Mouse (Mus musculus): ENCODE data around the gene E330009J07Rik. TPM values are rescaled to one million over a fixed set of nuclear protein-coding genes. Genes with fewer than 3 reads are reported as not detected.

E330009J07Rik gene
- polyA plus RNA-seq, 1 experiment from 2014 or later: 13.1 TPM

DNA sequence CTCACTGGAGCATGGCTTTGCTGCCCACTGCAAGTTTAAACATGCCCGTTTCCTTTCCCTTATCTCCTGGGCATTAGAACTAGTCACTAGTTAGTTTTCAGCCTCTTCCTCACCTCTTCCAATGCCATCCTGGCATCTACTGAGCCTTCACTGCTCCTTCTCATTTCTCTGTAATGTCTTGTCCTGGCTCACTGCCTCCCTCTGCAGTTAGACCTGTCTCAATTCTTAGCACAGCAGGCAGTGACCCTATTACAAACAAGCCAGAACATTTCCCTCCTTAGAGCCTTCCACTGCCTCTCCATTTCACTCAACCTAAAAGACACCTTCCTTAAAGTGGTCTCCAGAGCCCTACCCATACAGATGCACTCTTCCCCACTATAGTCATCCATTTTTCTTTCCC, 45.0 kb downstream of the E330009J07Rik start:
- no peaks in the 10 kb centered on the region; the same call in 1 of the 2 replicates for H3K36me3 ChIP-seq (ENCODE audit: control insufficient read depth, insufficient read depth, low read length)
- no peak overlapping the region for H3K4me3 ChIP-seq (ENCODE audit: low read depth, low read length)
- H3K4me2 ChIP-seq: no peak overlapping the region
- no peak for ATAC-seq (ENCODE audit: low FRiP score)
- WGBS: 86% methylated on average over 1 of the region's 1 CpGs
- no peaks in the 10 kb centered on the region for H3K9me3 ChIP-seq (ENCODE audit: control insufficient read depth, low read length)
- no peaks in the 10 kb centered on the region for H3K4me1 ChIP-seq (ENCODE audit: control insufficient read depth, insufficient read depth, low read length)
- DNase-seq (ENCODE audit: low spot score, missing footprints): no peak
- no peak overlapping the region for H3K27ac ChIP-seq (ENCODE audit: low read depth, low read length)
- H3K9ac ChIP-seq (ENCODE audit: low read length): no peak overlapping the region
- no peaks in the 10 kb centered on the region for H3K27me3 ChIP-seq (ENCODE audit: control insufficient read depth, insufficient read depth, low read length)

DNA sequence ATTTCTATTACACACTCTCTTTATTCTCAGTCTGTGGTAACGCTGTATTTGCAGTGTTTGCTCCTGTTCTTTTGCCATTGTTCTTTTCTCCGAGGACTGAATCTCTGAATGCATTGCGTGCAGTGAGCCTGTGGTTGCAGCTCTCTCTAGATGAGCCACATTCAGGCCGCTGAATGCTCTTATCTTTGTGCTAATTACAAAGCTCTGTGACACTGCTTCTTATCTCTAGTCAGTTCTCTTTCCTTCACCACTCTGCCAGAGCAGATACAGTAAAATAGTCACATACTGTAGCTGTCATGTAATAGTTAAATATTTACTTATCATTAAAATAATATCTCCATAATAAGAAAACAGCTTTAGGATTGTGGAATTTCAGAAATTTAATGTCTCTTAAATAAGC, 47.3 kb downstream of the E330009J07Rik start:
- Histone ChIP-seq H3K27me3 (ENCODE audit: control insufficient read depth, insufficient read depth, low read length) (no peaks in the 10 kb centered on the region), H3K9ac (ENCODE audit: low read length) (no peak overlapping the region), H3K36me3 (ENCODE audit: control insufficient read depth, insufficient read depth, low read length) (no peaks in the 10 kb centered on the region; the same call in 1 of the 2 replicates), H3K4me1 (ENCODE audit: control insufficient read depth, insufficient read depth, low read length) (no peaks in the 10 kb centered on the region), H3K9me3 (ENCODE audit: control insufficient read depth, low read length) (no peaks in the 10 kb centered on the region), H3K4me3 (ENCODE audit: low read depth, low read length) (no peak overlapping the region), H3K4me2 (no peak overlapping the region), H3K27ac (ENCODE audit: low read depth, low read length) (no peak overlapping the region)
- WGBS: 73% methylated on average over 4 of the region's 4 CpGs
- no peak for DNase-seq (ENCODE audit: low spot score, missing footprints)
- no peak for ATAC-seq (ENCODE audit: low FRiP score)

DNA sequence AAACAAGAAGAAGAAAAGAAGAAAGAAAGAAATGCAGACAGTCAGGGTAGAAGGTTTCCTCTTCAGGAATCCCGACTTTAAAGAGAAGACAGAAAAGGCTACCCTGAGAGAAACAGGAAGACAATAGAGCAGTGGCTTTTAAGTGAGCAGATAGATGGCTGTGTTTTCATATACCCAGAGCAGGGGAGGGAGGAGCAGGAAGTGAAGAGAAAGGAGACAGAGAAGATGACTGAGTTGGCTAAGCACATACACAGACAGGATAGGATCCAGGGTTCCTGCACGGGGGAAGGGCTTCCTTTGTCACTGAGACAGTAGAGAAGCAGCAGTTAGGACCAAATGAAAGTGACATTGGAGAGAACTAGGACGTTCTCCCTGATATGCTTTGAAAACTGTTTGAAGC, 50.3 kb downstream of the E330009J07Rik start:
- Histone ChIP-seq H3K27me3 (ENCODE audit: control insufficient read depth, insufficient read depth, low read length) (no peaks in the 10 kb centered on the region), H3K4me1 (ENCODE audit: control insufficient read depth, insufficient read depth, low read length) (no peaks in the 10 kb centered on the region), H3K36me3 (ENCODE audit: control insufficient read depth, insufficient read depth, low read length) (peaks cover 2% of the 10 kb centered on the region; the same call in 1 of the 2 replicates), H3K27ac (ENCODE audit: low read depth, low read length) (no peak overlapping the region), H3K9me3 (ENCODE audit: control insufficient read depth, low read length) (no peaks in the 10 kb centered on the region), H3K4me3 (ENCODE audit: low read depth, low read length) (no peak overlapping the region), H3K9ac (ENCODE audit: low read length) (no peak overlapping the region), H3K4me2 (no peak overlapping the region)
- ATAC-seq (ENCODE audit: low FRiP score): no peak
- DNase-seq (ENCODE audit: low spot score, missing footprints): no peak
- WGBS: 63% methylated on average over 3 of the region's 3 CpGs

DNA sequence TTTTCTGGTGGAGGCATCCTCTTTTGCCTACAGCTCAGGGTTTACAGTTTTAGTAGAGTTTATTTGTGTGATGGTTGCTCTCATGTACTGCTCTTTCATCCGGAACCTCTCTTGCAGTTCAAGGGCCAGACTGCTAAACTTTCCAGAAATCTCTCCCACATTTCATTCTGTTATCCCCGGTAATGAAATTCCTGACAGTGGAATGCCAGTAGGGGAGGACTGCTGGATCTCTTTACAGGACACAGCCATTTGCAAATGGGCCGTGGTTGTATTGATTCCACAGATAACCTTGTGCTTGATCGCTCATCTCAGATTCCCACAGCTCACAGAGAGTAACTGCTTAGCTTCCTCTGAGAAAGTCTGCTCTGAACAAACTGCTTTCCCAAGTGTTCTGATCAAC, 54.0 kb downstream of the E330009J07Rik start:
- 86% methylated on average over 4 of the region's 4 CpGs for WGBS
- Histone ChIP-seq H3K9me3 (ENCODE audit: control insufficient read depth, low read length) (no peaks in the 10 kb centered on the region), H3K4me3 (ENCODE audit: low read depth, low read length) (no peak overlapping the region), H3K4me1 (ENCODE audit: control insufficient read depth, insufficient read depth, low read length) (no peaks in the 10 kb centered on the region), H3K36me3 (ENCODE audit: control insufficient read depth, insufficient read depth, low read length) (peaks cover 2% of the 10 kb centered on the region; the same call in 1 of the 2 replicates), H3K9ac (ENCODE audit: low read length) (no peak overlapping the region), H3K27ac (ENCODE audit: low read depth, low read length) (no peak overlapping the region), H3K4me2 (no peak overlapping the region), H3K27me3 (ENCODE audit: control insufficient read depth, insufficient read depth, low read length) (no peaks in the 10 kb centered on the region)
- DNase-seq (ENCODE audit: low spot score, missing footprints): no peak
- no peak for ATAC-seq (ENCODE audit: low FRiP score)

DNA sequence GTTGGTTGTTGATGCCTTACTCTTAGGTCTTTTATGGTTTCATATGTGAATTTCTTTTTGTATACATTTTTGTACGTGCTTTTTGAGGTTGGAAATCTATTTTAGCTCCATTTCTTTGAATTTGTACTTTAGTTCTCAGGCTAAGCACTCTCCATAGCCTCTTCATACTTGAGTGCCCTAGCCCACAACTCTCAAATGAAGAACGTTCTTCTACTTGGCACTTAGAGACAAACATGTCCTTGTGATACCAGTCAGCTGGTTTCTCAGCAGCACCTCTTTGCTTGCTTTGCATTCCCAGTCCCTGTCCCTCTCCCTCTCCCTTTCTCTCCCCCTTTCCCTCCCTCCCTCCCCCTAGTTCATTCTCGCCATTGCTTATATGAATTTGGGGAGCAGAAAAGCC, 55.8 kb downstream of the E330009J07Rik start:
- DNase-seq (ENCODE audit: low spot score, missing footprints) (no peak), ATAC-seq (ENCODE audit: low FRiP score) (no peak)
- whole genome bisulfite sequencing: 89% methylated on average over 3 of the region's 3 CpGs
- no peaks in the 10 kb centered on the region for H3K9me3 ChIP-seq (ENCODE audit: control insufficient read depth, low read length)
- H3K4me2 ChIP-seq: no peak overlapping the region
- H3K4me1 ChIP-seq (ENCODE audit: control insufficient read depth, insufficient read depth, low read length): no peaks in the 10 kb centered on the region
- H3K36me3 ChIP-seq (ENCODE audit: control insufficient read depth, insufficient read depth, low read length): peaks cover 2% of the 10 kb centered on the region; the same call in 1 of the 2 replicates
- H3K9ac ChIP-seq (ENCODE audit: low read length): no peak overlapping the region
- H3K4me3 ChIP-seq (ENCODE audit: low read depth, low read length): no peak overlapping the region
- no peak overlapping the region for H3K27ac ChIP-seq (ENCODE audit: low read depth, low read length)
- H3K27me3 ChIP-seq (ENCODE audit: control insufficient read depth, insufficient read depth, low read length): no peaks in the 10 kb centered on the region

DNA sequence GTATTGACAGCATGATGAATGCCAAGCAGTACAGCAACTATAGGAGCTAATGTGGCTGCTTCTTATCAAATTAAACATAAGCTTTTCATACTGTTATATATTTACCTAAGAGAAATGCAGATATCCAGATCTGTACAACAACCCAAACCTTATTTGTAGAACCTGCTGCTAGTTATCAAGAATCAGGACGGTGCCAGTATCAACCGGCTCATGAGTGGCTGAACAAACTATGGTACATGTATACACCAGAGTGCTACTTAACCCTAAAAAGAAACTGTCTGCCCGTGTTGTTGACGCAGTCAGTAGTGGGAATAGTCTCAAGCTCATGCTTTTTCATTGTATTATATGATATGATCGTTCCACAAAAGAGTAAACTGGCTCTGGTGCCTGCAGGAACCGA, 64.9 kb downstream of the E330009J07Rik start:
- Histone ChIP-seq H3K9ac (ENCODE audit: low read length) (no peak overlapping the region), H3K27ac (ENCODE audit: low read depth, low read length) (no peak overlapping the region), H3K9me3 (ENCODE audit: control insufficient read depth, low read length) (no peaks in the 10 kb centered on the region), H3K4me3 (ENCODE audit: low read depth, low read length) (no peak overlapping the region), H3K4me2 (no peak overlapping the region), H3K4me1 (ENCODE audit: control insufficient read depth, insufficient read depth, low read length) (no peaks in the 10 kb centered on the region), H3K36me3 (ENCODE audit: control insufficient read depth, insufficient read depth, low read length) (no peaks in the 10 kb centered on the region), H3K27me3 (ENCODE audit: control insufficient read depth, insufficient read depth, low read length) (no peaks in the 10 kb centered on the region)
- DNase-seq (ENCODE audit: low spot score, missing footprints) (no peak), ATAC-seq (ENCODE audit: low FRiP score) (no peak)
- WGBS: 96% methylated on average over 6 of the region's 6 CpGs

DNA sequence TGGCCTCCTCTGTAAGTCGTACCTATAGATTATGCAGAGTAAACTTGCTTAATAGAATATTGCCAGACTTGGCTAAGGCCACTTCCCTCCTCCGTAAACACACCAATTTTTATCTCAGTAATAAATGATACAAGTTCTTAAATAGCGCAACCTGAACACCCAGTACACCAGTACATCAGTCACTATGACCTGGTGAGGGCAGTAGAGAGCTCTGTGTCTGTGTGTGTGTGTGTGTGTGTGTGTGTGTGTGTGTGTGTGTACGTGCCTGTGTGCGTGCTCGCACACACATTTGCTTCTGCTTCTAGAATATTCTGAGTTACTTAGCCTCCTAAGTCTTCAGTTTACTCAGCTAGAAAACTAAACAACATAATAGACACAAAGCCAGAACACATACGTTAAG, 82.6 kb downstream of the E330009J07Rik start:
- Histone ChIP-seq H3K27me3 (ENCODE audit: control insufficient read depth, insufficient read depth, low read length) (no peaks in the 10 kb centered on the region), H3K27ac (ENCODE audit: low read depth, low read length) (no peak overlapping the region), H3K4me1 (ENCODE audit: control insufficient read depth, insufficient read depth, low read length) (no peaks in the 10 kb centered on the region), H3K4me2 (no peak overlapping the region), H3K9ac (ENCODE audit: low read length) (no peak overlapping the region), H3K36me3 (ENCODE audit: control insufficient read depth, insufficient read depth, low read length) (0 out of 2 replicates have a peak, but pooled peaks cover 2% of the 10 kb centered on the region), H3K4me3 (ENCODE audit: low read depth, low read length) (no peak overlapping the region), H3K9me3 (ENCODE audit: control insufficient read depth, low read length) (no peaks in the 10 kb centered on the region)
- no peak for DNase-seq (ENCODE audit: low spot score, missing footprints)
- 90% methylated on average over 7 of the region's 7 CpGs for WGBS
- ATAC-seq (ENCODE audit: low FRiP score): no peak

Other genes with a start within 250 kb of the E330009J07Rik start
- 39.4 and 43.0 TPM in 2 replicates for gene Agk, start 111.0 kb downstream of the E330009J07Rik start, polyA plus RNA-seq (2014; fragmentation: Nextera tagmentation; extraction: Ambion mirVana)
- not detected in 2 replicates for gene Wee2, start 3.0 kb upstream of the E330009J07Rik start, polyA plus RNA-seq (2014; fragmentation: Nextera tagmentation; extraction: Ambion mirVana)
- 183 and 194 TPM in 2 replicates for gene Ssbp1, start 35.2 kb upstream of the E330009J07Rik start, polyA plus RNA-seq (2014; fragmentation: Nextera tagmentation; extraction: Ambion mirVana)
- gene Tas2r137, start 55.1 kb upstream of the E330009J07Rik start, polyA plus RNA-seq (2014; fragmentation: Nextera tagmentation; extraction: Ambion mirVana): 0.36 TPM in 1 of 2 replicates, not detected in the other
- 0.14 and 0.17 TPM in 2 replicates for gene Tas2r108, start 57.4 kb upstream of the E330009J07Rik start, polyA plus RNA-seq (2014; fragmentation: Nextera tagmentation; extraction: Ambion mirVana)
- gene Prss37, start 83.4 kb upstream of the E330009J07Rik start, polyA plus RNA-seq (2014; fragmentation: Nextera tagmentation; extraction: Ambion mirVana): not detected in 2 replicates
- 0.10 and 0.19 TPM in 2 replicates for gene Olfr461, start 118.9 kb upstream of the E330009J07Rik start, polyA plus RNA-seq (2014; fragmentation: Nextera tagmentation; extraction: Ambion mirVana)
- not detected in 2 replicates for gene Olfr460, start 133.4 kb upstream of the E330009J07Rik start, polyA plus RNA-seq (2014; fragmentation: Nextera tagmentation; extraction: Ambion mirVana)
- gene Clec5a, start 149.7 kb upstream of the E330009J07Rik start, polyA plus RNA-seq (2014; fragmentation: Nextera tagmentation; extraction: Ambion mirVana): 0.37 and 0.73 TPM in 2 replicates
- not detected in 2 replicates for gene Tas2r138, start 177.2 kb upstream of the E330009J07Rik start, polyA plus RNA-seq (2014; fragmentation: Nextera tagmentation; extraction: Ambion mirVana)
- gene Mgam, start 192.7 kb upstream of the E330009J07Rik start, polyA plus RNA-seq (2014; fragmentation: Nextera tagmentation; extraction: Ambion mirVana): not detected in 2 replicates

All from midbrain, embryonic 11.5 days (tissue).